Mouse (Mus musculus): ENCODE results near the gene Nr2f1. TPM values are rescaled to one million over a fixed set of nuclear protein-coding genes. Genes with fewer than 3 reads are reported as not detected.
A peak's percentile ranks its signal among the peaks of the same experiment; 100 is the strongest.

Gene Nr2f1
- polyA plus RNA-seq, 1 experiment = 6.8 TPM

GRCm38 (mm10) chr13:78201871-78202565 lies 2.5 kb upstream of the Nr2f1 start:
- Histone ChIP-seq H3K4me3 (ENCODE audit: insufficient read depth, poor library complexity, severe bottlenecking) (peak overlapping the region; percentile 59), H3K79me2 (ENCODE audit: control insufficient read depth, insufficient read depth) (peaks cover 42% of the 10 kb centered on the region), H3K79me3 (ENCODE audit: low read depth) (peaks cover 8% of the 10 kb centered on the region), H3K27me3 (ENCODE audit: control insufficient read depth, insufficient read depth, insufficient read length) (no peaks in the 10 kb centered on the region), H3K36me3 (ENCODE audit: control insufficient read depth, insufficient read depth) (no peaks in the 10 kb centered on the region), H3ac (ENCODE audit: control insufficient read depth, insufficient read length, low read depth) (peak overlapping the region; percentile 25)
- TF ChIP-seq FOSL1 (IDR thresholded peaks at IDR 0.05; ENCODE audit: insufficient read depth, low read length, poor library complexity, severe bottlenecking) (no peak), MYOG (IDR thresholded peaks at IDR 0.05; ENCODE audit: control insufficient read depth, extremely low read depth, insufficient read length) (no peak), USF1 (IDR thresholded peaks at IDR 0.05; ENCODE audit: low read depth) (no peak), CEBPB (IDR thresholded peaks at IDR 0.05; ENCODE audit: low read depth) (no peak), MAX (IDR thresholded peaks at IDR 0.05) (no peak), CTCF (IDR thresholded peaks at IDR 0.05; ENCODE audit: control insufficient read depth, insufficient read depth, insufficient read length) (no peak), MYOD1 (IDR thresholded peaks at IDR 0.05; ENCODE audit: control insufficient read depth, insufficient read length, low read depth) (no peak)

- Histone ChIP-seq H3K79me2 (ENCODE audit: control insufficient read depth, insufficient read depth) (peaks cover 40% of the 10 kb centered on the region), H3K36me3 (ENCODE audit: control insufficient read depth, insufficient read depth) (no peaks in the 10 kb centered on the region), H3K27me3 (ENCODE audit: control insufficient read depth, insufficient read depth, insufficient read length) (no peaks in the 10 kb centered on the region), H3K4me3 (ENCODE audit: insufficient read depth, poor library complexity, severe bottlenecking) (peak overlapping the region; percentile 59), H3ac (ENCODE audit: control insufficient read depth, insufficient read length, low read depth) (no peak overlapping the region), H3K79me3 (ENCODE audit: low read depth) (peaks cover 9% of the 10 kb centered on the region)
- TF ChIP-seq MAX (IDR thresholded peaks at IDR 0.05) (peak; percentile 54), CTCF (IDR thresholded peaks at IDR 0.05; ENCODE audit: control insufficient read depth, insufficient read depth, insufficient read length) (peak; percentile 98), USF1 (IDR thresholded peaks at IDR 0.05; ENCODE audit: low read depth) (no peak), MYOD1 (IDR thresholded peaks at IDR 0.05; ENCODE audit: control insufficient read depth, insufficient read length, low read depth) (no peak), CEBPB (IDR thresholded peaks at IDR 0.05; ENCODE audit: low read depth) (no peak), MYOG (IDR thresholded peaks at IDR 0.05; ENCODE audit: control insufficient read depth, extremely low read depth, insufficient read length) (no peak)
Observed at GRCm38 (mm10) chr13:78200991-78201870, 1.7 kb upstream of the Nr2f1 start.

GRCm38 (mm10) chr13:78200407-78200806 lies 850 bp upstream of the Nr2f1 start:
- Histone ChIP-seq H3K79me3 (ENCODE audit: low read depth) (peaks cover 5% of the 10 kb centered on the region), H3K36me3 (ENCODE audit: control insufficient read depth, insufficient read depth) (no peaks in the 10 kb centered on the region), H3K79me2 (ENCODE audit: control insufficient read depth, insufficient read depth) (peaks cover 32% of the 10 kb centered on the region), H3K4me3 (ENCODE audit: insufficient read depth, poor library complexity, severe bottlenecking) (peak overlapping the region; percentile 59), H3ac (ENCODE audit: control insufficient read depth, insufficient read length, low read depth) (no peak overlapping the region), H3K27me3 (ENCODE audit: control insufficient read depth, insufficient read depth, insufficient read length) (no peaks in the 10 kb centered on the region)
- no peak for TF ChIP-seq CTCF (IDR thresholded peaks at IDR 0.05; ENCODE audit: control insufficient read depth, insufficient read depth, insufficient read length)
- no peak for TF ChIP-seq MYOG (IDR thresholded peaks at IDR 0.05; ENCODE audit: control insufficient read depth, extremely low read depth, insufficient read length)
- TF ChIP-seq FOSL1 (IDR thresholded peaks at IDR 0.05; ENCODE audit: insufficient read depth, low read length, poor library complexity, severe bottlenecking) = no peak
- no peak for TF ChIP-seq MAX (IDR thresholded peaks at IDR 0.05)
- no peak for TF ChIP-seq MYOD1 (IDR thresholded peaks at IDR 0.05; ENCODE audit: control insufficient read depth, insufficient read length, low read depth)
- no peak for TF ChIP-seq USF1 (IDR thresholded peaks at IDR 0.05; ENCODE audit: low read depth)
- TF ChIP-seq CEBPB (IDR thresholded peaks at IDR 0.05; ENCODE audit: low read depth) = no peak

- TF ChIP-seq FOSL1 (IDR thresholded peaks at IDR 0.05; ENCODE audit: insufficient read depth, low read length, poor library complexity, severe bottlenecking) = no peak
- no peak for TF ChIP-seq USF1 (IDR thresholded peaks at IDR 0.05; ENCODE audit: low read depth)
- no peak for TF ChIP-seq CTCF (IDR thresholded peaks at IDR 0.05; ENCODE audit: control insufficient read depth, insufficient read depth, insufficient read length)
- no peak for TF ChIP-seq MAX (IDR thresholded peaks at IDR 0.05)
- TF ChIP-seq MYOG (IDR thresholded peaks at IDR 0.05; ENCODE audit: control insufficient read depth, extremely low read depth, insufficient read length) = no peak
- TF ChIP-seq MYOD1 (IDR thresholded peaks at IDR 0.05; ENCODE audit: control insufficient read depth, insufficient read length, low read depth) = no peak
- no peak for TF ChIP-seq CEBPB (IDR thresholded peaks at IDR 0.05; ENCODE audit: low read depth)
- peak overlapping the region; percentile 90 for H3ac ChIP-seq (ENCODE audit: control insufficient read depth, insufficient read length, low read depth)
- H3K27me3 ChIP-seq (ENCODE audit: control insufficient read depth, insufficient read depth, insufficient read length) = no peaks in the 10 kb centered on the region
- peaks cover 5% of the 10 kb centered on the region for H3K79me3 ChIP-seq (ENCODE audit: low read depth)
- H3K79me2 ChIP-seq (ENCODE audit: control insufficient read depth, insufficient read depth) = peaks cover 19% of the 10 kb centered on the region
- peak overlapping the region; percentile 51 for H3K4me3 ChIP-seq (ENCODE audit: insufficient read depth, poor library complexity, severe bottlenecking)
- peaks cover under 1% of the 10 kb centered on the region for H3K36me3 ChIP-seq (ENCODE audit: control insufficient read depth, insufficient read depth)
Observed at GRCm38 (mm10) chr13:78198871-78199641, 501 bp downstream of the Nr2f1 start.

GRCm38 (mm10) chr13:78198391-78198870 lies 1.1 kb downstream of the Nr2f1 start:
- TF ChIP-seq MYOD1 (IDR thresholded peaks at IDR 0.05; ENCODE audit: control insufficient read depth, insufficient read length, low read depth) = no peak
- TF ChIP-seq FOSL1 (IDR thresholded peaks at IDR 0.05; ENCODE audit: insufficient read depth, low read length, poor library complexity, severe bottlenecking) = no peak
- H3K27me3 ChIP-seq (ENCODE audit: control insufficient read depth, insufficient read depth, insufficient read length) = no peaks in the 10 kb centered on the region
- peaks cover 14% of the 10 kb centered on the region for H3K79me2 ChIP-seq (ENCODE audit: control insufficient read depth, insufficient read depth)
- H3ac ChIP-seq (ENCODE audit: control insufficient read depth, insufficient read length, low read depth) = peak overlapping the region; percentile 94
- H3K4me3 ChIP-seq (ENCODE audit: insufficient read depth, poor library complexity, severe bottlenecking) = peak overlapping the region; percentile 51
- peaks cover 4% of the 10 kb centered on the region for H3K36me3 ChIP-seq (ENCODE audit: control insufficient read depth, insufficient read depth)
- peaks cover 5% of the 10 kb centered on the region for H3K79me3 ChIP-seq (ENCODE audit: low read depth)
